Mouse (Mus musculus) neural tube, embryonic 12.5 days (tissue): Measurements from ENCODE around the gene Mrpl46. TPM values are rescaled to one million over a fixed set of nuclear protein-coding genes. Genes with fewer than 3 reads are reported as not detected.

ENCODE experiments used
- ATAC-seq: fragments of 200-750 bp; cut with Nextera tagmentation; 2 replicates; pipeline ENCODE4 v1.8.0; 2017; ENCODE audit warnings: low read depth, mild to moderate bottlenecking, moderate TSS enrichment, moderate library complexity; ENCODE audit not compliant: low FRiP score
- H3K27ac ChIP-seq: fragments of 300-500 bp; sonication (generic); 2 replicates; pipeline ENCODE4 v1.5.1; 2016
- H3K27me3 ChIP-seq: fragments of 300-500 bp; sonication (generic); replicated peaks from 2 replicates; pipeline ENCODE4 v1.6.1; 2016; ENCODE audit warnings: mild to moderate bottlenecking
- H3K36me3 ChIP-seq: fragments of 300-500 bp; sonication (generic); 2 replicates; pipeline ENCODE4 v1.6.1; 2016; ENCODE audit warnings: mild to moderate bottlenecking
- H3K4me1 ChIP-seq: fragments of 300-500 bp; sonication (generic); 2 replicates; pipeline ENCODE4 v1.6.1; 2016
- H3K4me2 ChIP-seq: fragments of 300-500 bp; sonication (generic); replicated peaks from 2 replicates; pipeline ENCODE4 v1.6.1; 2016; ENCODE audit warnings: mild to moderate bottlenecking
- H3K4me3 ChIP-seq: fragments of 300-500 bp; sonication (generic); 2 replicates; pipeline ENCODE4 v1.5.1; 2016
- H3K9ac ChIP-seq: fragments of 300-500 bp; sonication (generic); 2 replicates; pipeline ENCODE4 v1.6.1; 2016; ENCODE audit warnings: mild to moderate bottlenecking
- H3K9me3 ChIP-seq: fragments of 300-500 bp; sonication (generic); 2 replicates; pipeline ENCODE4 v1.6.1; 2016; ENCODE audit warnings: mild to moderate bottlenecking
- WGBS: fragments of 180-500 bp; shearing (Covaris S2); methylation state at CpG from one replicate; pipeline ENCODE4 v1.1.7; 2016; 5-methylcytosine and 5-hydroxymethylcytosine counted together
- polyA plus RNA-seq: library from polyadenylated mRNA; unstranded; fragments of >200 nt; fragmentation: Nextera tagmentation; extraction: Ambion mirVana; gene quantifications from 2 replicates; pipeline ENCODE4 v1.2.1, GENCODE M21; 2016

The Mrpl46 gene
- polyA plus RNA-seq, 1 experiment from 2014 or later = 61.3 TPM

- Histone ChIP-seq H3K27me3 (no peaks in the 10 kb centered on the region), H3K36me3 (peaks cover 21% of the 10 kb centered on the region), H3K27ac (no peak overlapping the region), H3K9ac (no peak overlapping the region), H3K4me1 (0 out of 2 replicates have a peak, but pooled peaks cover 4% of the 10 kb centered on the region), H3K4me3 (no peak overlapping the region), H3K9me3 (no peaks in the 10 kb centered on the region), H3K4me2 (no peak overlapping the region)
- WGBS = 86% methylated on average over 6 of the region's 6 CpGs
- ATAC-seq = no peak
These were observed 11.3 kb upstream of the Mrpl46 start for GRCm38 (mm10) chr7:78794571-78795092.

- no peak overlapping the region for H3K9ac ChIP-seq
- no peak for ATAC-seq
- WGBS = 93% methylated on average over 13 of the region's 13 CpGs
These were observed 10.7 kb upstream of the Mrpl46 start for GRCm38 (mm10) chr7:78793895-78794570.

GRCm38 (mm10) chr7:78791359-78792222 is 8.3 kb upstream of the Mrpl46 start:
- Histone ChIP-seq H3K27ac (no peak overlapping the region), H3K9ac (no peak overlapping the region), H3K36me3 (peaks cover 35% of the 10 kb centered on the region), H3K4me2 (no peak overlapping the region), H3K27me3 (no peaks in the 10 kb centered on the region), H3K4me3 (no peak overlapping the region), H3K9me3 (no peaks in the 10 kb centered on the region), H3K4me1 (no peaks in the 10 kb centered on the region)
- WGBS = 85% methylated on average over 15 of the region's 15 CpGs
- ATAC-seq = peak; percentile 77

More at GRCm38 (mm10) chr7:78793895-78794570, 10.7 kb upstream of the Mrpl46 start:
- Histone ChIP-seq H3K4me1 (0 out of 2 replicates have a peak, but pooled peaks cover 4% of the 10 kb centered on the region), H3K27ac (no peak overlapping the region), H3K36me3 (peaks cover 27% of the 10 kb centered on the region), H3K9me3 (no peaks in the 10 kb centered on the region), H3K4me2 (no peak overlapping the region), H3K27me3 (no peaks in the 10 kb centered on the region), H3K4me3 (no peak overlapping the region)

GRCm38 (mm10) chr7:78787793-78788380 is 4.6 kb upstream of the Mrpl46 start:
- 90% methylated on average over 12 of the region's 12 CpGs for WGBS
- ATAC-seq = no peak
- Histone ChIP-seq H3K4me3 (no peak overlapping the region), H3K27me3 (no peaks in the 10 kb centered on the region), H3K9ac (no peak overlapping the region), H3K9me3 (no peaks in the 10 kb centered on the region), H3K27ac (no peak overlapping the region), H3K4me2 (no peak overlapping the region), H3K36me3 (peaks cover 33% of the 10 kb centered on the region), H3K4me1 (peaks cover 6% of the 10 kb centered on the region)

GRCm38 (mm10) chr7:78785906-78786305 is 2.6 kb upstream of the Mrpl46 start:
- Histone ChIP-seq H3K9ac (no peak overlapping the region), H3K27me3 (no peaks in the 10 kb centered on the region), H3K36me3 (peaks cover 25% of the 10 kb centered on the region), H3K4me2 (no peak overlapping the region), H3K9me3 (no peaks in the 10 kb centered on the region), H3K4me1 (peaks cover 10% of the 10 kb centered on the region), H3K27ac (no peak overlapping the region), H3K4me3 (no peak overlapping the region)
- WGBS = 82% methylated on average over 5 of the region's 5 CpGs
- no peak for ATAC-seq

- Histone ChIP-seq H3K9ac (no peak overlapping the region), H3K27ac (no peak overlapping the region), H3K4me1 (peaks cover 7% of the 10 kb centered on the region), H3K36me3 (peaks cover 54% of the 10 kb centered on the region), H3K9me3 (no peaks in the 10 kb centered on the region), H3K4me3 (no peak overlapping the region), H3K4me2 (no peak overlapping the region), H3K27me3 (no peaks in the 10 kb centered on the region)
- WGBS = 93% methylated on average over 5 of the region's 5 CpGs
- no peak for ATAC-seq
These were observed 4.6 kb downstream of the Mrpl46 start for GRCm38 (mm10) chr7:78778741-78779140.

GRCm38 (mm10) chr7:78770936-78771335 is 12.4 kb downstream of the Mrpl46 start:
- no peak overlapping the region for H3K4me2 ChIP-seq
- 85% methylated on average over 5 of the region's 5 CpGs for WGBS
- H3K27ac ChIP-seq = no peak overlapping the region
- no peaks in the 10 kb centered on the region for H3K4me1 ChIP-seq
- H3K4me3 ChIP-seq = no peak overlapping the region
- H3K36me3 ChIP-seq = peaks cover 26% of the 10 kb centered on the region
- no peak for ATAC-seq
- H3K27me3 ChIP-seq = no peaks in the 10 kb centered on the region
- no peak overlapping the region for H3K9ac ChIP-seq
- no peaks in the 10 kb centered on the region for H3K9me3 ChIP-seq

- H3K4me1 ChIP-seq = no peaks in the 10 kb centered on the region
- no peak for ATAC-seq
- 77% methylated on average over 7 of the region's 7 CpGs for WGBS
- no peaks in the 10 kb centered on the region for H3K9me3 ChIP-seq
- no peak overlapping the region for H3K4me2 ChIP-seq
- no peak overlapping the region for H3K4me3 ChIP-seq
- peaks cover 10% of the 10 kb centered on the region for H3K36me3 ChIP-seq
- no peaks in the 10 kb centered on the region for H3K27me3 ChIP-seq
- no peak overlapping the region for H3K9ac ChIP-seq
- H3K27ac ChIP-seq = no peak overlapping the region
These were observed 14.2 kb downstream of the Mrpl46 start for GRCm38 (mm10) chr7:78769075-78769652.

- H3K36me3 ChIP-seq = peaks cover 2% of the 10 kb centered on the region; the same call in 1 of the 2 replicates
- H3K27me3 ChIP-seq = no peaks in the 10 kb centered on the region
- no peak overlapping the region for H3K9ac ChIP-seq
- H3K4me2 ChIP-seq = no peak overlapping the region
- no peak overlapping the region for H3K27ac ChIP-seq
- no peaks in the 10 kb centered on the region for H3K4me1 ChIP-seq
- WGBS = 84% methylated on average over 12 of the region's 12 CpGs
- no peak overlapping the region for H3K4me3 ChIP-seq
- no peak for ATAC-seq
- H3K9me3 ChIP-seq = no peaks in the 10 kb centered on the region
These were observed 15.3 kb downstream of the Mrpl46 start for GRCm38 (mm10) chr7:78767929-78768531.

- H3K9me3 ChIP-seq = no peaks in the 10 kb centered on the region
- no peak overlapping the region for H3K4me3 ChIP-seq
- no peaks in the 10 kb centered on the region for H3K4me1 ChIP-seq
- ATAC-seq = peak; percentile 85
- no peaks in the 10 kb centered on the region for H3K36me3 ChIP-seq
- WGBS = 25% methylated on average over 18 of the region's 18 CpGs
- H3K27me3 ChIP-seq = no peaks in the 10 kb centered on the region
- H3K4me2 ChIP-seq = no peak overlapping the region; the same call in 1 of the 2 replicates
- H3K9ac ChIP-seq = no peak overlapping the region
- H3K27ac ChIP-seq = no peak overlapping the region
These were observed 17.2 kb downstream of the Mrpl46 start for GRCm38 (mm10) chr7:78766019-78766683.

GRCm38 (mm10) chr7:78765215-78765631 is 18.1 kb downstream of the Mrpl46 start:
- Histone ChIP-seq H3K9ac (no peak overlapping the region), H3K4me1 (no peaks in the 10 kb centered on the region), H3K36me3 (no peaks in the 10 kb centered on the region), H3K27me3 (no peaks in the 10 kb centered on the region), H3K9me3 (no peaks in the 10 kb centered on the region), H3K4me2 (no peak overlapping the region), H3K27ac (no peak overlapping the region), H3K4me3 (no peak overlapping the region)
- ATAC-seq = no peak
- WGBS = 85% methylated on average over 5 of the region's 5 CpGs
